Mouse (Mus musculus): ENCODE results near the gene Tbc1d12.

The Tbc1d12 gene

DNA sequence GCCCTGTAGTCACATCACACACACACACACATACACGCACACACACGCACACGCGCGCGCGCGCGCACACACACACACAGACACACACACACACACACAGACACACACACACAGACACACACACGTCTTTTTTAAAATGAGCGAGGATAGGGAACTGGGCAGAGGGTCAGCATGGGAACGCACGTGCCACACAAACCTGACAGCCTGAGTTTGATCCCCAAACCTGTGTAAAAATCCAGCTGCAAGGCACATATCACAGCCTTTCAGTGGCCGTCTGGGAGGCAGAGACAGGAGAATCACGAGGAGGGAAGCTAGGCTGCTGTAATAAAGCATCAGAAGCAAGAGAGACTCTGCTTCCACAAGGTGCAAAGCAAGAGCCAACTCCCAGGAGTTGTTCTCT, 78.5 kb downstream of the Tbc1d12 start:
- WGBS: 94% methylated on average over 15 of the region's 15 CpGs

DNA sequence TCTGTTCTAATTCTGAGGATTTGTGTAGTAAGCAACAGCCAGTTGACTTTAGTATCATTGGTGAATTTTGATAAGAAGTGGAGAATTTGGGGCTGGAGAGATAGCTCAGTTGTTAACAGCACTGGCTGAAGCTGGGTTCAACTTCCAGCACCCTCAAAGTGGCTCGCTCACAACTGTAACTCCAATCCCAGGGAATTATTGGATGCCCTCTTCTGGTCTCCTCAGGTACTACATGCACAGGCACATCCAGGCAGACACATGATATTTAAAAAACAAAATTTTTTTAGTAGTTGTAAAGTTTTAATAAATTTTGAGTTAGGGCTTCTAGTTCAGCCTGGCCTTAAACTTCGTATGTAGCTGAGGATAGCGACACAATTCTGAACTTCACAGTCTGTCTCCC, 79.3 kb downstream of the Tbc1d12 start:
- 55% methylated on average over 3 of the region's 3 CpGs for WGBS

GRCm38 (mm10) chr19:38928481-38929158, 92.2 kb downstream of the Tbc1d12 start:
- WGBS: 88% methylated on average over 11 of the region's 11 CpGs

GRCm38 (mm10) chr19:38929471-38930251, 93.3 kb downstream of the Tbc1d12 start:
- 44% methylated on average over 13 of the region's 13 CpGs for WGBS

- WGBS: under 1% methylated on average over 23 of the region's 23 CpGs
Measured at GRCm38 (mm10) chr19:38930252-38930787, 93.9 kb downstream of the Tbc1d12 start.

DNA sequence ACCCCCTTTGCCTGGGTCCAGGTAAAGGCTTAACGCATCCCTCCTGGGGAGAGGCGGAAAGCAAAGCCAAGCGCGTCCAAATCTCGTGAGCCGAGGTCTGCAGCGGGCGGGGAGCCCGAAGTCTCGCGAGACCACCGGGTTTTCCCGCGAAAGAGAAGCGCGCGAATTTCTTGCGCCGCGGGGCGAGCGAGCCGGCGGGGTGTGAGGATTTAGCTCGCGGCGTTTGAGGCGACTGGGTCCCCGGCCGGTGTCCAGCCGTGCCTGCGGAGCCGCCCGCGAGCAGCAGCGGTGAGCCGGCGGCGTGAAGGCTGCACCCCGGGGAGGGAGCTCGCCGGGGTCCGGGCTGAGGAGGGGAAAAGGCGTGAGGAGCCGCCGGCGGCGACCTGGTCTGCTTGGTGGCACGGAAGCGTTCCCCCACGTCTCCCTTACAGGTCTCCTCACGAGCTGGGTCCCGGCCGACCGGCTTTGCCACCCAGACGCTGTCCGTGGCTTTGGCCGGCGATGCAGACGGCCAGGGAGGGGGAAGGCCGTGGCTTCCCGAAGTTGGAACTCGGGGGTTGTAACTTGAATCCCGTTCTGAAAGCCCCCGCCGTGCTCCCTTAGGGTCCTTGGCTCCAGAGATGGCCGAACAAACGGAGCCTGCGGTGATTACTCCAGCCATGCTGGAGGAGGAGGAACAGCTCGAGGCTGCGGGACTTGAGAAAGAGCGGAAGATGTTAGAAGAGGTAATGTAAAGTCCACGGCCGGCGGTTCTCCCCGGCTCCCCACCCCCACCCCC, 94.6 kb downstream of the Tbc1d12 start, which contains the start of gene Hells:
TSS of gene Hells (plus strand) at position 128 of the 778 bp plus-strand sequence.
- WGBS: under 1% methylated on average over 76 of the region's 76 CpGs

DNA sequence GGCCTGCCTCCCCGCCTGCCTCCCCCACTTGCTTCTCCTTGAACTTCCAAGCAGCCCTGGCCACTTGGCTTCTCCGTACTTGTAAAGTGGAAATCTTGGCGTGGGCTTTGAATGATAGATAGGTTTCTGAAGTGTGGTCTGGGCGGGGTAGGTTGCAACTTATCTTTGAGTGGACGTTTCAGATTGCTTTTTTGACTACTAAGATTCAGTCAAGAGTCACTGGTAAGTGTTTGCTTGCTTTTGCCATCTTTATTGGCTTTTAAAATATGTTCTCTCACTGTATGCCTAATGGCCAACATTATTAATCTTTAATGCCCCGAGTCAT, 95.1 kb downstream of the Tbc1d12 start:
- WGBS: 12% methylated on average over 6 of the region's 6 CpGs

- WGBS: 93% methylated on average over 2 of the region's 2 CpGs
Measured at GRCm38 (mm10) chr19:38944590-38945307, 108.4 kb downstream of the Tbc1d12 start.
